Mouse (Mus musculus) forebrain, embryonic 15.5 days (tissue): Measurements from ENCODE around the gene Gpr55. TPM values are rescaled to one million over a fixed set of nuclear protein-coding genes. Genes with fewer than 3 reads are reported as not detected.

Experiments
- ATAC-seq: fragments of 200-750 bp; cut with Nextera tagmentation; replicated peaks from 2 replicates; pipeline ENCODE4 v1.8.0; 2017; ENCODE audit warnings: mild to moderate bottlenecking, moderate TSS enrichment, moderate library complexity
- H3K27ac ChIP-seq: fragments of 300-500 bp; sonication (generic); replicated peaks from 2 replicates; pipeline ENCODE4 v1.5.1; 2015; ENCODE audit warnings: mild to moderate bottlenecking, inconsistent platforms
- H3K27me3 ChIP-seq: fragments of 300-500 bp; sonication (generic); 2 replicates; pipeline ENCODE4 v1.6.1; 2015; ENCODE audit warnings: inconsistent platforms
- H3K36me3 ChIP-seq: fragments of 300-500 bp; sonication (generic); 2 replicates; pipeline ENCODE4 v1.6.1; 2015; ENCODE audit warnings: mild to moderate bottlenecking, inconsistent platforms
- H3K4me1 ChIP-seq: fragments of 300-500 bp; sonication (generic); 2 replicates; pipeline ENCODE4 v1.6.1; 2015; ENCODE audit warnings: inconsistent platforms
- H3K4me2 ChIP-seq: fragments of 300-500 bp; sonication (generic); replicated peaks from 2 replicates; pipeline ENCODE4 v1.6.1; 2015; ENCODE audit warnings: mild to moderate bottlenecking, inconsistent platforms
- H3K4me3 ChIP-seq: fragments of 300-500 bp; sonication (generic); 2 replicates; pipeline ENCODE4 v1.5.1; 2015; ENCODE audit warnings: mild to moderate bottlenecking, inconsistent platforms
- H3K9ac ChIP-seq: fragments of 300-500 bp; sonication (generic); replicated peaks from 2 replicates; pipeline ENCODE4 v1.6.1; 2015; ENCODE audit warnings: mild to moderate bottlenecking, inconsistent platforms
- H3K9me3 ChIP-seq: fragments of 300-500 bp; sonication (generic); 2 replicates; pipeline ENCODE4 v1.6.1; 2016; ENCODE audit warnings: inconsistent platforms
- WGBS: fragments of 180-500 bp; shearing (Covaris S2); methylation state at CpG from one replicate; pipeline ENCODE4 v1.1.7; 2015; ENCODE audit warnings: mixed read lengths; 5-methylcytosine and 5-hydroxymethylcytosine counted together
- polyA plus RNA-seq: library from polyadenylated mRNA; unstranded; fragments of >200 nt; fragmentation: Nextera tagmentation; extraction: Ambion mirVana; gene quantifications from 2 replicates; pipeline ENCODE4 v1.2.1, GENCODE M21; 2015

Gpr55 gene
- polyA plus RNA-seq, 1 experiment from 2014 or later: 0.15 TPM

DNA sequence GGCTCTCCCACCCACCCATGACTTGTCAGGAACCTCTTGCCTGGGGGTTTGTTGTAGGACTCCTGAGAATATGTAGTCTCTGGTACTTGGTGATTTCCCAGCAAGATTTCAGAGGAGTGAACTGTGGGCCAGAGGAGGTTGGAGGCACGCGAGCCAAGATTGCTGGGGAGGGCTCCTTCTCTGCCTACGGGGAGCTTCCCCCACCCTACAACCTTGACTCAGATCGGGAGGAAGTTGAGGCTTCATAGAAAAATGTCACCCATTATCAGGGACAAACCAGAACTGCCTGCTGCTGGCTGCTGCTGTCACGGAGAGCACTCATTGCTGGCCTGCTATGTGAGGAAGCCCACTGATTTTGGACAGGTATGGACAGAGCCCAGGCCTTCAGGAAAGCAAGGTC lies 3.5 kb downstream of the Gpr55 start:
- no peak overlapping the region for H3K27ac ChIP-seq
- H3K4me2 ChIP-seq: no peak overlapping the region
- no peaks in the 10 kb centered on the region for H3K4me1 ChIP-seq
- H3K9me3 ChIP-seq: no peaks in the 10 kb centered on the region
- WGBS: 84% methylated on average over 5 of the region's 5 CpGs
- no peaks in the 10 kb centered on the region for H3K36me3 ChIP-seq
- no peak overlapping the region for H3K9ac ChIP-seq
- ATAC-seq: no peak
- H3K4me3 ChIP-seq: no peak overlapping the region
- no peaks in the 10 kb centered on the region for H3K27me3 ChIP-seq

DNA sequence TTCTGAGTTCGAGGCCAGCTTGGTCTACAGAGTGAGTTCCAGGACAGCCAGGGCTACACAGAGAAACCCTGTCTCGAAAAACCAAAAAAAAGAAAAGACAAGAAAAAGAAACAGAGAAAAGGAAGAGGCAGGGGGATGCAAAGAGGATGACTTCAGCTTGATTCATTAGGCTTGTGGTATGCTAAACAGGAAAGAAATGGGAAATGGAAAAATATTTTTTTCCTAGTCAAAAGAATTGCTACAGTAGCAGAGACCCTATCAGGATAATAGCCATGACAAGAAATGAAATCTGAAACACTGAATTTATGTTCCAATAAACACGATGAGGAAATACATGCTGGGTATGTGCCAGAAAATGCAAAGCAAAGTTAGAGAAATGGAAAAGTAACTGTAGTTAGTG lies 5.7 kb downstream of the Gpr55 start:
- no peak overlapping the region for H3K27ac ChIP-seq
- no peaks in the 10 kb centered on the region for H3K27me3 ChIP-seq
- H3K9me3 ChIP-seq: no peaks in the 10 kb centered on the region
- ATAC-seq: no peak
- H3K4me2 ChIP-seq: no peak overlapping the region
- H3K36me3 ChIP-seq: no peaks in the 10 kb centered on the region
- 77% methylated on average over 3 of the region's 3 CpGs for WGBS
- H3K9ac ChIP-seq: no peak overlapping the region
- no peaks in the 10 kb centered on the region for H3K4me1 ChIP-seq
- no peak overlapping the region for H3K4me3 ChIP-seq

DNA sequence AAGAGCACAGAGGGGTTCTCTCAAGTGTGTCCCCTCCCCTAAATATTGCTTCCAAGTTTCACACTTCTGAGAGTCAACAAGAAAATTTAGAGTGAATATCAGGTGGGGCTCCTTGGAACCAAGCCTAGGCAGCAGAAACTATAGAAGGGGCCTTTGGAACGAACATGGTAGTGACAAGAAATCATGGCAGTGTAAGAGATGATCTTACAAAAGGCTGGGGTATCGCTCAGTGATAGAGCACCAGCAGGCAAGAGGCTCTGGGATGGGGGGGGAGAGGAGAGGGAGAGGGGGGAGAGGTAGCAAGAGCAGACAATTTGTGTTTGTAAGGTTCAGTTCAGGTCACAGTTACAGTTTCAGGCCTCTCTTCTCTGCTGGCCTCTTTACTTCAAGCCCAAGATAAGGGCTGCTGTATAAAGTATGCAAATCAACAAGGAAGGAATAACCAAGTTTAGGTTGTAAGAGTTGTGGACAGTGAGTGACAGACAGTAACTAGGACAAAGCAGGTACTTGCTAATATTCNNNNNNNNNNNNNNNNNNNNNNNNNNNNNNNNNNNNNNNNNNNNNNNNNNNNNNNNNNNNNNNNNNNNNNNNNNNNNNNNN lies 11.6 kb downstream of the Gpr55 start:
- 78% methylated on average over 2 of the region's 2 CpGs for WGBS
- ATAC-seq: no peak
- Histone ChIP-seq H3K4me2 (no peak overlapping the region), H3K9ac (no peak overlapping the region), H3K27ac (no peak overlapping the region), H3K36me3 (no peaks in the 10 kb centered on the region), H3K4me3 (no peak overlapping the region), H3K27me3 (no peaks in the 10 kb centered on the region), H3K9me3 (no peaks in the 10 kb centered on the region), H3K4me1 (no peaks in the 10 kb centered on the region)

DNA sequence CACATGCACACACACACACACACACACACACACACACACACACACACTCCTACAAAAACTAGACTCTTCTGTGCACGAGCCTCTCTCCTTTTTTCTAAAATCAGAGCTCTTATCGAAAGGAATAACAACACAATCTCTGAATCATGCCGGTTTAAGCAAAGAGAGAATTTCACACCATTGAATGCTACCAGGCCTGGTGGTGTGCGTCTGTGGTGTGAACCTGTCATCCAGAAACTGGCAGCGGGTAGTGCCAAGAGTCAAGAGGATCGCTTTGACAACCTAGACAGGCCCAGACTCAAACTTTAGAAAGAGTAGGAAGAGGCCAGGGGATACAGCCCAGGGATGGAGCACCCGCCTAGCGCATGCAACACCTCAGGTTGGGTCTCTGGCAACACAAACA lies 18.5 kb downstream of the Gpr55 start:
- no peak for ATAC-seq
- WGBS: 81% methylated on average over 8 of the region's 8 CpGs

DNA sequence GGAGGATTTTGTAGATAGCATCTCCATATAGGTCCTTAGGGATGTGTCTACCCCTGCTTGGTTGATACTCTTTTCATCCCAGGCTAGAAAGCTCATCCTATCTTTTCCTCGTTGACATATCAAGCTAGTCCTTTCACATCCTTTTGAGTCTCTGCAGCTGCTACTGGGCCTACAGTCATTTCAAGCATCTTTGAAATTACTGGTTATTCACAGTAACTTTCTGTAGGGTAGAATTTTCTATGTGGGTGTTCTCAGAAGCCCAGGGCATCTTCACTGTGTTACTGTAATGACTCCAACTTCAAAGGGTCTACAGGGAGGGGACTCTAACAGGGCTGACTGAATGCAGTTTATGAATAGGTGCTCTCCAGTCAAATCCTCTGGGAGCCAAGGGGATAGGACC lies 23.5 kb downstream of the Gpr55 start:
- H3K4me1 ChIP-seq: peaks cover 32% of the 10 kb centered on the region
- WGBS: 74% methylated on average over 1 of the region's 1 CpGs

More for the DNA sequence above, 18.5 kb downstream of the Gpr55 start:
- H3K4me1 ChIP-seq: 0 out of 2 replicates have a peak, but pooled peaks cover 5% of the 10 kb centered on the region
- H3K27ac ChIP-seq: no peak overlapping the region
- H3K36me3 ChIP-seq: no peaks in the 10 kb centered on the region
- H3K4me2 ChIP-seq: no peak overlapping the region
- no peaks in the 10 kb centered on the region for H3K9me3 ChIP-seq
- no peaks in the 10 kb centered on the region for H3K27me3 ChIP-seq
- H3K9ac ChIP-seq: no peak overlapping the region
- H3K4me3 ChIP-seq: no peak overlapping the region

DNA sequence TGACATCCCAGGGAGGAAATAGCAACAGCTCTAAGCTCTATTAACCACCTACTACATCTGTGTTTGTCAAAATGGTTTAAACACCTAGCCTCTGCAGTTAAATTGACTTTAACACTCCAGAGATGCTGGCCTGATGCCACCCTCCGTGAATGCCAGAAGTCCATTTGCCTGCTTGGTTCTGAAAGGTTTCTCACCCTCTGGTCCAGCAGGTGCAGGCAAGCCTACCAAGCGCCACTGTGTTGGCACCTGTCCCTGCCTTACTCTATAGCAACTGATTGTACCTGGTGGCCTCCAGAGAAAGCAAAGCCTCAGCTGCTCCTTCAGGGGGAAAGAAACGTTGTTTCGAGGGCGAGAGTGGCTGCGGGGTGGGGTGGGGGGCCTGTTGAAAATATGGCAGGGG lies 24.5 kb downstream of the Gpr55 start:
- Histone ChIP-seq H3K4me2 (no peak overlapping the region), H3K9ac (no peak overlapping the region), H3K4me1 (peaks cover 37% of the 10 kb centered on the region), H3K36me3 (no peaks in the 10 kb centered on the region), H3K4me3 (no peak overlapping the region), H3K27me3 (no peaks in the 10 kb centered on the region), H3K9me3 (no peaks in the 10 kb centered on the region), H3K27ac (no peak overlapping the region)
- ATAC-seq: no peak
- WGBS: 67% methylated on average over 6 of the region's 6 CpGs

More for the DNA sequence above, 23.5 kb downstream of the Gpr55 start:
- no peaks in the 10 kb centered on the region for H3K9me3 ChIP-seq
- H3K4me2 ChIP-seq: no peak overlapping the region
- H3K27me3 ChIP-seq: no peaks in the 10 kb centered on the region
- ATAC-seq: no peak
- no peaks in the 10 kb centered on the region for H3K36me3 ChIP-seq
- H3K9ac ChIP-seq: no peak overlapping the region
- H3K4me3 ChIP-seq: no peak overlapping the region
- H3K27ac ChIP-seq: no peak overlapping the region

DNA sequence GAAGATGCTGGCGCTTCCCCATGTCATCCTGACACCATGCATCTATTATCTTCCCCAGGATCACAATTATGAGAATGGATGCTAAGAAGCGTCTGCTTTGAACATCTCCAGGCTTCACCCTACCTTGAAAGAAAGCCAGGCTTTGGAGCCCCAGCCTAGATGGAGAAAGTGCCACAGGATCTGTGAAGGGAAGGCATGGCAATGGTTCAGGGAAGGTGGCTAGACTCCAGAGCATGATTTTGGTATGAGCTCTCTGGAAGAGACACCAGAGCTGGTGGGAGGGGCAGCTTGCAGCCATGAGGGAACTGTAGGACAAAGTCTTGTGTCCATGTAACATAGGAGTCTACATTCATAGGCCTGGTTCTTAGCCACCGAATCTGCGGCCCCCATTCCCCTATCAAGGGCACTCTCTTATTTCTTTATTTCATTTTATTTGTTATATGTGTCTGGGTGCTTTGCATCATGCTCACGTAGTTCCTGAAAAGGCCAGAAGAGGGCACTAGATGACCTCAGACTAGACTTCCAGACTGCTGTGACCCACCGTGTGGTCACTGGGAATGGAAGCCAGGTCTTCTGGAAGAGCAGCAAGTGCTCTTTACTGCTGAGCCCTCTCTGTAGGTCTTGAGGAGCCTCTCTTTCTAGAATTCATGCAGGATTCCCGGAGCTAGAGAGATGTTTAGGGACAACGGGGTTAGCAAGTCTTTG lies 25.5 kb downstream of the Gpr55 start:
- WGBS: 52% methylated on average over 8 of the region's 8 CpGs
- Histone ChIP-seq H3K27me3 (no peaks in the 10 kb centered on the region), H3K4me1 (peaks cover 41% of the 10 kb centered on the region), H3K9ac (no peak overlapping the region), H3K36me3 (no peaks in the 10 kb centered on the region), H3K27ac (no peak overlapping the region), H3K9me3 (no peaks in the 10 kb centered on the region), H3K4me3 (no peak overlapping the region), H3K4me2 (no peak overlapping the region)
- no peak for ATAC-seq

DNA sequence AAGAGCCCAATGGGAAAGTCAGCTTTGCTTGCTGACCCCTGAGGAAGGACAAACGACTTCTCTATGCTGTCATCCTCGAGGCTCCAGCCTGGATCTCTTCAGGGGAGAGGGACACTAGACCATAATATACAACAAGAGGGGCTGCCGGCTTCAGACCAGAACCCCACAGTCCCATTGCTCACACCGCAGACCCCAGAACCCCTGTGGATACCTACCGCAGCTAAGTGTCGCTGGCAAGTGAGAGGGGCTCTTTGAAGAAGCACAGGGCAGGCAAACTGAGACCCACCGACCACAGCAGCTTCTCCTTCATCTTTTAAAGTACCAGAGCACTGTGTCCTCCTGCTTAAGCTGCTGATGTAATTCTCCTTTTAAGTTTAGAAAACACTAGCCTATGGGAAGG lies 26.2 kb downstream of the Gpr55 start:
- Histone ChIP-seq H3K9me3 (no peaks in the 10 kb centered on the region), H3K4me2 (no peak overlapping the region), H3K4me3 (no peak overlapping the region), H3K27me3 (no peaks in the 10 kb centered on the region), H3K36me3 (no peaks in the 10 kb centered on the region), H3K9ac (no peak overlapping the region), H3K27ac (0 out of 2 replicates have a peak overlapping the region, but pooled peaks have one; percentile 25), H3K4me1 (peaks cover 39% of the 10 kb centered on the region)
- no peak for ATAC-seq
- 21% methylated on average over 7 of the region's 7 CpGs for WGBS

DNA sequence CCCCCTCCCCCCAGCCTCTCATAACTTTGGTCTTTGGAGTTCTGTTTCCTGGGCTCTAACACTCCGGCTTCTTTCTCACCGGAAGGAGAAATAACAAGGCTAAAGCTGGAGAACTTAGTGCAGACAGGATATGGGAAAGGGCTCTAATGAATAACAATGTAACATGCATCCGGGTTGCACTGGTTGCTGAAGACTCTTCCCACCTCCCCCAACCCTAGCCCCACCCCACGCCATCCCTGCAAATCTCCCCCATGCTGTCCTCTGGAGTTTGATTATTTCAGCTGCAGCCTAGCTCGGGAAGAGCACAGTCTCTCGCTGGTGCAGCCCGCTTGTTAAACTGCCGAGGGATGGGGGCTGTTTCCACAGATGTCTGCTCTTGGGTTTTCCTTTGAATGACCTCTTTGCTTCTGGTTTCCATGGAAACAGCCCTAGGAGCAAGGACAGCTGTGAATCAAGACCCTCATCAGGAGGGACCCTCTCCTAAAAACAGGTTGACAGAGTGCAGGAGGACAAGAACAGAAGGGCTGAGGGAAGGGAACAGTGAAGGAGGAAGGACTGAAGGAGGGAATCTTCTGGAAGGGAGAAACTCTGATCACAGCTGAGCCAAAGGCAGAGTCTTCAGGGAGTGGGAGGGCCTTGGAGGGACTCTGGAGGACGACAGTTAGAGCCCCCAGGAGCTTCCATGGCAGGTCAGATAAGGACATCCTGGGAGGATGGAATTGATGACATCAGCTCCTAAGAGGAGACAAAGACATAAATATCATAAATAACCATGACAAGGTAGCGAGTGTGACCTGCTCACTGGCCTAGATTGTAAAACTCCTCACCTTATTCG lies 27.0 kb downstream of the Gpr55 start:
- no peaks in the 10 kb centered on the region for H3K27me3 ChIP-seq
- no peak overlapping the region for H3K9ac ChIP-seq
- H3K4me2 ChIP-seq: no peak overlapping the region
- H3K9me3 ChIP-seq: no peaks in the 10 kb centered on the region
- peak overlapping the region; percentile 25; the same call in 1 of the 2 replicates for H3K27ac ChIP-seq
- 20% methylated on average over 11 of the region's 11 CpGs for WGBS
- peak; percentile 47 for ATAC-seq
- no peaks in the 10 kb centered on the region for H3K36me3 ChIP-seq
- H3K4me1 ChIP-seq: peaks cover 46% of the 10 kb centered on the region
- H3K4me3 ChIP-seq: no peak overlapping the region

DNA sequence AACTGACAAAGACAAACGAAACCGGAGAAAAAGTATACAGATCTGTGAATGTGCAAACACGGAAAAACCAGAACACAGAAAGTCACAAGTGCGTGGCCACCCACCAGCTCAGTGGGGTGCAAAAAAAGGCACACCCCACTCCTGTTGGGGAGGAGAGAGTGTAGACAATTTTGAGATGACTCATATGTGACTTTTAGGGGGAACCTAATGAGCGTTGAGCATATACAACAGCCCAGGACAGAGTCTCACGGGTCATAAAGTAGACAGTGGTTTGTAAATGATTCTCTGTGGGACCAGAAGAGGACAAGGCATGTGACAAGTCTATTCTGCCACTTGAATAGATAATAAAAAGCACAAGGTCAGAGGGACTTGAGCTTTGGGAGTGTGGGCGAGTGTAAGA lies 27.6 kb downstream of the Gpr55 start:
- H3K9me3 ChIP-seq: no peaks in the 10 kb centered on the region
- no peaks in the 10 kb centered on the region for H3K27me3 ChIP-seq
- H3K36me3 ChIP-seq: no peaks in the 10 kb centered on the region
- H3K4me3 ChIP-seq: no peak overlapping the region
- WGBS: 35% methylated on average over 7 of the region's 7 CpGs
- H3K4me2 ChIP-seq: no peak overlapping the region
- peaks cover 52% of the 10 kb centered on the region for H3K4me1 ChIP-seq
- no peak overlapping the region for H3K9ac ChIP-seq
- ATAC-seq: no peak
- H3K27ac ChIP-seq: peak overlapping the region; percentile 25; the same call in 1 of the 2 replicates

DNA sequence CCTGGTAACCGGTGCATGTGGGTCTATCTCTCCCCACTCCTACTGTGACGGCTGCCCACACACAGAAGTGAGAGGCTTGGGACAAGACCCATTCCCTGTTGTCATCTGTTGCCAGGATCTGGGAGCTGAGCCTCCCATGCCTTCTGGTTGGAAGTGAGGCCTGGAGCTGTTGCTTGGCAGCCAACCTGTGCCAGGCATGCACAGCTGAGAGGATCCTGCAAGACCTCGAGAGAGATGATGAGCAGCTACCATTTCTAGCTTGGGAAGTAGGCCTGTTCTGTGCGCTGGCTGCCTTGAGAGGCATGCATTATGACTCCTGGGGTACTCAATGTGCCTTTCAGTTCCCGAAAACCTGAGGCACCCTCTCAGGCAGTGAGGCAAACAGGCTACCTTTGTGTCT lies 29.6 kb downstream of the Gpr55 start:
- ATAC-seq: no peak
- Histone ChIP-seq H3K9me3 (no peaks in the 10 kb centered on the region), H3K27ac (0 out of 2 replicates have a peak overlapping the region, but pooled peaks have one; percentile 2)

DNA sequence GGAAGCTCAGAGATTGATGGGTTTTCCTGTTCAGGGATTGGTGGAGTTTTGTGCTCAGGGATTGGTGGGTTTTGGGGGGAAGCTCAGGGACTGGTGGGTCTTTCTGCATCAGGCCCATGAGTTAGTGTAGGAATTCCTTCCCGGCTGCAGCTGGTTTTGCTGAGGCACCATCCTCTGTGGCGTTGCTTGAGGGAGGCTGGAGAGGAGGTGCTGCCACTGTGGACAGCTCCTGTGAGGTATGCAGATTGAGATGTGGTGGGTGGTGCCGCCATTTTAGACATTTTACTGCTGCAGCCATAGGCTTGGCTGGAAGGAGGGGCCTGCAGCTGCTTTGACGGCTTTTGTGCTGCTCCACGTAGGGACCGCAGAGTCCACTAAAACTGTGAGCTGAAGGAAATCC lies 31.4 kb downstream of the Gpr55 start:
- 86% methylated on average over 6 of the region's 6 CpGs for WGBS
- H3K4me2 ChIP-seq: no peak overlapping the region
- H3K4me1 ChIP-seq: peaks cover 52% of the 10 kb centered on the region
- no peaks in the 10 kb centered on the region for H3K27me3 ChIP-seq
- no peak overlapping the region for H3K4me3 ChIP-seq
- H3K9me3 ChIP-seq: no peaks in the 10 kb centered on the region
- peak overlapping the region; percentile 89 for H3K27ac ChIP-seq
- H3K9ac ChIP-seq: no peak overlapping the region
- ATAC-seq: no peak
- no peaks in the 10 kb centered on the region for H3K36me3 ChIP-seq

More for the DNA sequence above, 29.6 kb downstream of the Gpr55 start:
- Histone ChIP-seq H3K4me1 (peaks cover 58% of the 10 kb centered on the region), H3K4me2 (no peak overlapping the region), H3K9ac (no peak overlapping the region), H3K4me3 (no peak overlapping the region), H3K27me3 (no peaks in the 10 kb centered on the region), H3K36me3 (no peaks in the 10 kb centered on the region)
- 75% methylated on average over 5 of the region's 5 CpGs for WGBS
